Mouse (Mus musculus): ENCODE data around the gene Pus7l. TPM values are rescaled to one million over a fixed set of nuclear protein-coding genes. Genes with fewer than 3 reads are reported as not detected.

The Pus7l gene
- total and polyA plus RNA-seq, 3 experiments: 5.6 to 19.2 (median 11.7) TPM

GRCm38 (mm10) chr15:94475975-94476374, 67.4 kb downstream of the Pus7l start:
- ATAC-seq (ENCODE audit: extremely low read depth, insufficient number of reproducible peaks, low FRiP score, poor library complexity, severe bottlenecking) (no peak), DNase-seq (ENCODE audit: low spot score) (no peak)
- Histone ChIP-seq H3K36me3 (replicated peaks) (no peaks in the 10 kb centered on the region), H3K4me1 (ENCODE audit: insufficient read depth, low read depth, low read length) (no peaks in the 10 kb centered on the region), H3K4me3 (ENCODE audit: low read depth, low read length) (no peak overlapping the region), H3K9me3 (replicated peaks) (peaks cover 13% of the 10 kb centered on the region), H3K27me3 (ENCODE audit: insufficient read depth, low read length) (no peaks in the 10 kb centered on the region)
- TF ChIP-seq POLR2AphosphoS5 (IDR thresholded peaks at IDR 0.05; ENCODE audit: insufficient replicate concordance, low read depth, low read length): no peak
- TF ChIP-seq GATA1 (IDR thresholded peaks at IDR 0.05; ENCODE audit: borderline replicate concordance, low read length): no peak
- no peak for TF ChIP-seq GATA2 (IDR thresholded peaks at IDR 0.05; ENCODE audit: borderline replicate concordance, low read depth, low read length)
- no peak for TF ChIP-seq TAL1 (conservative IDR thresholded peaks at IDR 0.05; ENCODE audit: low read depth, low read length)
- no peak for TF ChIP-seq CTCF (IDR thresholded peaks at IDR 0.05; ENCODE audit: low read depth, low read length)

Other genes with a start within 250 kb of the Pus7l start
- not detected in 2 replicates for gene Adamts20, start 78.1 kb downstream of the Pus7l start, total RNA-seq (2014; fragmentation: Nextera tagmentation)
- gene Adamts20, start 78.1 kb downstream of the Pus7l start, total RNA-seq (2017): 0.05 and 0.17 TPM in 2 replicates
- gene Adamts20, start 78.1 kb downstream of the Pus7l start, polyA plus RNA-seq (2012): not detected in 2 replicates
- 10.4 and 15.5 TPM in 2 replicates for gene Irak4, start 96 bp upstream of the Pus7l start, total RNA-seq (2014; fragmentation: Nextera tagmentation)
- gene Irak4, start 96 bp upstream of the Pus7l start, total RNA-seq (2017): 14.5 and 15.0 TPM in 2 replicates
- 6.2 and 7.9 TPM in 2 replicates for gene Irak4, start 96 bp upstream of the Pus7l start, polyA plus RNA-seq (2012)
- 45.6 and 47.5 TPM in 2 replicates for gene Twf1, start 46.3 kb upstream of the Pus7l start, total RNA-seq (2014; fragmentation: Nextera tagmentation)
- gene Twf1, start 46.3 kb upstream of the Pus7l start, total RNA-seq (2017): 25.4 and 28.9 TPM in 2 replicates
- 3.9 and 6.6 TPM in 2 replicates for gene Twf1, start 46.3 kb upstream of the Pus7l start, polyA plus RNA-seq (2012)
- gene Tmem117, start 85.7 kb upstream of the Pus7l start, total RNA-seq (2014; fragmentation: Nextera tagmentation): not detected in 2 replicates
- gene Tmem117, start 85.7 kb upstream of the Pus7l start, total RNA-seq (2017): 0.16 and 0.29 TPM in 2 replicates
- not detected in 2 replicates for gene Tmem117, start 85.7 kb upstream of the Pus7l start, polyA plus RNA-seq (2012)